Mouse (Mus musculus) C2C12 (cell line): ENCODE data around the gene Grhl3. TPM values are rescaled to one million over a fixed set of nuclear protein-coding genes. Genes with fewer than 3 reads are reported as not detected.

Experiments used
- H3K27me3 ChIP-seq: one replicate; pipeline ENCODE4 v1.6.1; 2011; ENCODE audit not compliant: control insufficient read depth, insufficient read depth, insufficient read length
- H3K36me3 ChIP-seq: one replicate; pipeline ENCODE4 v1.6.1; 2011; ENCODE audit not compliant: control insufficient read depth, insufficient read depth
- H3K4me3 ChIP-seq: one replicate; pipeline ENCODE4 v1.5.1; 2011; ENCODE audit warnings: mild to moderate bottlenecking, control low read depth; ENCODE audit not compliant: poor library complexity, insufficient read depth, severe bottlenecking
- H3K79me2 ChIP-seq: one replicate; pipeline ENCODE4 v1.6.1; 2011; ENCODE audit not compliant: control insufficient read depth, insufficient read depth
- H3K79me3 ChIP-seq: one replicate; pipeline ENCODE4 v1.6.1; 2011; ENCODE audit warnings: low read depth, control low read depth
- H3ac ChIP-seq: one replicate; pipeline ENCODE3; 2011; ENCODE audit warnings: low read depth; ENCODE audit not compliant: control insufficient read depth, insufficient read length
- CEBPB ChIP-seq: IDR thresholded peaks from one replicate; pipeline ENCODE4 v1.6.1; 2011; ENCODE audit warnings: low read depth, mild to moderate bottlenecking, control low read depth, moderate library complexity
- CTCF ChIP-seq: IDR thresholded peaks from one replicate; pipeline ENCODE4 v1.5.1; 2011; ENCODE audit not compliant: control insufficient read depth, insufficient read depth, insufficient read length
- FOSL1 ChIP-seq: IDR thresholded peaks from one replicate; pipeline ENCODE4 v1.8.0; 2011; ENCODE audit warnings: mild to moderate bottlenecking, low read length; ENCODE audit not compliant: poor library complexity, insufficient read depth, severe bottlenecking
- MAX ChIP-seq: IDR thresholded peaks from one replicate; pipeline ENCODE4 v1.6.1; 2011; ENCODE audit warnings: mild to moderate bottlenecking, control low read depth
- MYOD1 ChIP-seq: IDR thresholded peaks from one replicate; pipeline ENCODE4 v1.6.1; 2011; ENCODE audit warnings: low read depth; ENCODE audit not compliant: control insufficient read depth, insufficient read length
- MYOG ChIP-seq: IDR thresholded peaks from one replicate; pipeline ENCODE4 v1.6.1; 2011; ENCODE audit not compliant: control insufficient read depth, insufficient read length; ENCODE audit errors: extremely low read depth
- USF1 ChIP-seq: IDR thresholded peaks from one replicate; pipeline ENCODE4 v1.6.1; 2011; ENCODE audit warnings: low read depth, mild to moderate bottlenecking, control low read depth, moderate library complexity
- polyA plus RNA-seq: library from polyadenylated mRNA; unstranded; fragments of >200 nt; fragmentation: generic; extraction: Trizol; gene quantifications from one replicate; pipeline ENCODE4 v1.2.1, GENCODE M21; 2012; ENCODE audit warnings: missing spikeins

The Grhl3 gene
- polyA plus RNA-seq, 1 experiment = 0.49 TPM

- TF ChIP-seq MYOG (no peak), CTCF (no peak), FOSL1 (no peak), MYOD1 (no peak), MAX (no peak), USF1 (no peak), CEBPB (no peak)
- Histone ChIP-seq H3K4me3 (no peak overlapping the region), H3K79me3 (no peaks in the 10 kb centered on the region), H3K27me3 (no peaks in the 10 kb centered on the region), H3K36me3 (no peaks in the 10 kb centered on the region), H3K79me2 (no peaks in the 10 kb centered on the region), H3ac (no peak overlapping the region)
Measured at GRCm38 (mm10) chr4:135609986-135610385, 36.6 kb upstream of the Grhl3 start.

- TF ChIP-seq FOSL1 (no peak), CTCF (no peak), CEBPB (no peak), MYOD1 (no peak), MAX (no peak), MYOG (no peak), USF1 (no peak)
- Histone ChIP-seq H3ac (no peak overlapping the region), H3K79me3 (no peaks in the 10 kb centered on the region), H3K79me2 (no peaks in the 10 kb centered on the region), H3K36me3 (no peaks in the 10 kb centered on the region), H3K27me3 (no peaks in the 10 kb centered on the region), H3K4me3 (no peak overlapping the region)
Measured at GRCm38 (mm10) chr4:135607979-135608885, 34.8 kb upstream of the Grhl3 start.

- TF ChIP-seq USF1 (no peak), MAX (no peak), CEBPB (no peak), CTCF (no peak), MYOG (no peak), FOSL1 (no peak), MYOD1 (no peak)
- no peaks in the 10 kb centered on the region for H3K79me3 ChIP-seq
- H3K27me3 ChIP-seq = no peaks in the 10 kb centered on the region
- no peak overlapping the region for H3K4me3 ChIP-seq
- no peak overlapping the region for H3ac ChIP-seq
- no peaks in the 10 kb centered on the region for H3K36me3 ChIP-seq
- H3K79me2 ChIP-seq = no peaks in the 10 kb centered on the region
Measured at GRCm38 (mm10) chr4:135606271-135606670, 32.8 kb upstream of the Grhl3 start.

GRCm38 (mm10) chr4:135601530-135601929, 28.1 kb upstream of the Grhl3 start:
- no peak overlapping the region for H3K4me3 ChIP-seq
- H3K27me3 ChIP-seq = no peaks in the 10 kb centered on the region
- H3ac ChIP-seq = peak overlapping the region; percentile 54
- no peaks in the 10 kb centered on the region for H3K36me3 ChIP-seq
- no peaks in the 10 kb centered on the region for H3K79me2 ChIP-seq
- TF ChIP-seq USF1 = no peak
- peak; percentile 79 for TF ChIP-seq CEBPB
- TF ChIP-seq CTCF = no peak
- no peak for TF ChIP-seq MYOG
- TF ChIP-seq MYOD1 = peak; percentile 100
- TF ChIP-seq MAX = peak; percentile 20
- TF ChIP-seq FOSL1 = peak; percentile 81
- H3K79me3 ChIP-seq = no peaks in the 10 kb centered on the region

- TF ChIP-seq USF1 = peak; percentile 39
- TF ChIP-seq FOSL1 = no peak
- Histone ChIP-seq H3K27me3 (no peaks in the 10 kb centered on the region), H3K4me3 (no peak overlapping the region), H3ac (no peak overlapping the region), H3K79me2 (no peaks in the 10 kb centered on the region), H3K36me3 (no peaks in the 10 kb centered on the region), H3K79me3 (no peaks in the 10 kb centered on the region)
Measured at GRCm38 (mm10) chr4:135599497-135600182, 26.2 kb upstream of the Grhl3 start.
